Mouse (Mus musculus): Measurements from ENCODE around the gene Habp4. TPM values are rescaled to one million over a fixed set of nuclear protein-coding genes. Genes with fewer than 3 reads are reported as not detected.

Gene Habp4
- total RNA-seq (2015) (3.4 and 3.9 TPM in 2 replicates), total RNA-seq (2017) (2.4 TPM in 2 replicates)

DNA sequence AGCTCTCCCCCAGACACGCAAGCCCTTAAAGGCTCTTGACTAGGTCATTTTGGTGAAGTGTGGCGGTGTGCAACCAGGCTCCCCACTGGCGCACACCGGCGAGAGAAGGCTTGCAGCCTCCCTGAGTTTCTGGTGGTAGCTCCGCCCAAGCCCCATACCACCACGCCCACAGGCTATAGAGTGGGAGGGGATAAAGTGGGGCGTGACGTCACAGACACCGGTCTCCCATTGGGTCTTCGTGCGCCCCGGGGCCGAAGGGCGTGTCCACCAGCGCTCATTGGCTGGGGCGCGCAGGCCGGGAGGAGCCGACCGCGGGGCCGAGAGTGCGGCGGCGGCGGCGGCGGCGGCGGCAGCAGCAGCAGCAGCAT, at the start of gene Habp4:
Gene Habp4, plus strand, starts transcription at position 277 of the 368 bp plus-strand sequence.
- peak; percentile 99 for ATAC-seq (replicated peaks; ENCODE audit: poor library complexity)

- ATAC-seq (replicated peaks; ENCODE audit: poor library complexity) = no peak
Observed at GRCm38 (mm10) chr13:64117442-64117841, 44.2 kb upstream of the Habp4 start.

- peak; percentile 52; the same call in 1 of the 2 replicates for ATAC-seq (replicated peaks; ENCODE audit: poor library complexity)
Observed at GRCm38 (mm10) chr13:64120760-64121159, 40.9 kb upstream of the Habp4 start.

DNA sequence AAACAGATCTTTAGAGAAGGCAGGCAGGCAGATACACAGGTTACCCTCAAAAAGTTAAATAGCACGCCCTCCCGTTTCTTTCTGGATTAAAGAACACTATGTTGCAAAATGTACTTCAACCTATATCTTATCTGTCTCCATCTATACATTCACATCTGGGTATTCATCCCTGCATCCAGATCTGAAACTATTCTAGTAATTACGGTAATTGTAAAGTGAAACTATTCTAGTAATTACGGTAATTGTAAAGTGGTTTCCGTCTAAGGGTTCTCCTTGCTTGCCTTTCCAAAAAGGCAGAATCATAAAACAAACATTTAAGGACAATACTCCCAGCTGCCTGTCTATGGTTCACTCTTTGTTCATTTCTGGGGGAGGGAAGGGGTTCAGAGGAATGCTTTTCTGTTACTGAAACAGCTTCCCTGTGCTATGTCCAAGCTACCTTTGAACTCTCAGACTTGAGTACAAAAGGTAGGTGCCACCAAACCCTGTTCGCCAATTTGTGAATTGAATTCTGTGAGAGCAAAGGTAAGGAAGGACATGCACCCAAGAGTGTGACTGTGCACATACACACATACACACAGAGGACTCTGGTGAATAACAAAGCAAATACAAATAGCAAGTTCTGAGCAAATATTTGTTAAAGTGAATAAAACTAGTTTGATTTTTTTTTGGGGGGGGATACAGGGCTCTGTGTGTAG, 38.0 kb upstream of the Habp4 start:
- ATAC-seq (replicated peaks; ENCODE audit: poor library complexity) = no peak

DNA sequence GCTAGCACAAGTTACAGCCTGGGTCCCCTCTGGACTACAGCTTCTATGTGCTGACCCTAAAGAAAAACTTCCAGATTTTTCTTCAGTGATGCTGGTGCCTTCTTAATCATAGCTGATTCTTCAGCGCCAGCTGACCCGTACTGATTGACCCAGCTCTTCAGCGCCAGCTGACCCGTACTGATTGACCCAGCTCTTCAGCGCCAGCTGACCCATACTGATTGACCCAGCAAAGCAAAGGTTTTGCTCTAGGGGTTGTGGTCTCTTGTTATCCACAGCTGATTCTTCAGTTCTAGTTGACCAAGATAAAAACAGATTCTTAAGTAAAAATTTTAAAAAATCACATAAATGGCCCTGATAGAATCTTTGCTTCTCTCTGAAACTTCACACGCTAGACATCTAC, 36.7 kb upstream of the Habp4 start:
- no peak for ATAC-seq (replicated peaks; ENCODE audit: poor library complexity)

DNA sequence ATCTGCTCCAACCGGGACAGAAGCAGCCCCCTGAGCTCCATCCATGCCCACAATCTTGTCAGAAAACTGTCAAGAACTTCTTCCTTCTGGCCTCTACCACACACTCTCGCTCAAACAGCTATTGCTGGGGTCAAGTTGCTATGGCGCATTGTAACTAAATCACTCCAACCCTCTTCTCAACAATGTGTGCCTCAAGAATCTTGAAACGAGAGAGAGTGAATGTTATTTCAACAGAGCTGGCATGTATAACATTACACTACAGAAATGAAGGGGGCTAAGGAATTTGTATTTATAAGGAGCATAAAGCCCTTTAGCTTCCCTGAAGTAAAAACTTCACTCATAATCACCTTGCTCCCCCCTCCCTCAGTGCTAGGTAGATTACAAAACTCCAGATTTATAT, 35.3 kb upstream of the Habp4 start:
- ATAC-seq (replicated peaks; ENCODE audit: poor library complexity) = no peak

- ATAC-seq (replicated peaks; ENCODE audit: poor library complexity) = peak; percentile 78
Observed at GRCm38 (mm10) chr13:64128858-64129615, 32.6 kb upstream of the Habp4 start, which contains the start of gene Slc35d2. Gene Slc35d2, minus strand, starts transcription at chr13:64129368.

- peak; percentile 75 for ATAC-seq (replicated peaks; ENCODE audit: poor library complexity)
Observed at GRCm38 (mm10) chr13:64129616-64130375, 31.8 kb upstream of the Habp4 start.

DNA sequence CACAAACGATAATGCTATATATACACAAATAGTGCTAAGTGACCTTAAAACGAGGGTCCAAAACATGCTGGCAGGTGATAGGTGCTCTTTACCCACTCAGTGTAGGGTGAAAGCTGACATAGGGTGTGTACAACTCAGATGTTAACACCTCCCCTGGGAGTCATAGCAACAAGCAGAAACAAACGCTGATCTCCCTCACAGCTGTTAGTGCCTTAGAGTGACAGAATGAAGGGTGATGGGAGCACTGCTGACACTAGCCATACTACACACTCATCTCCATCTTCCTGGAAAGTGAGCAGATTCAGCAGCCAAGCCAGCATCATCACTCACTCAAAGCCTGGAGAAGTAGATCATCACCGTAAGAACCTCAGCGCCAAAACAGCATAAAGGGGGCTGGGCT, 11.5 kb upstream of the Habp4 start:
- no peak for ATAC-seq (replicated peaks; ENCODE audit: poor library complexity)

- peak; percentile 53 for ATAC-seq (replicated peaks; ENCODE audit: poor library complexity)
Observed at GRCm38 (mm10) chr13:64152241-64152669, 9.4 kb upstream of the Habp4 start.

DNA sequence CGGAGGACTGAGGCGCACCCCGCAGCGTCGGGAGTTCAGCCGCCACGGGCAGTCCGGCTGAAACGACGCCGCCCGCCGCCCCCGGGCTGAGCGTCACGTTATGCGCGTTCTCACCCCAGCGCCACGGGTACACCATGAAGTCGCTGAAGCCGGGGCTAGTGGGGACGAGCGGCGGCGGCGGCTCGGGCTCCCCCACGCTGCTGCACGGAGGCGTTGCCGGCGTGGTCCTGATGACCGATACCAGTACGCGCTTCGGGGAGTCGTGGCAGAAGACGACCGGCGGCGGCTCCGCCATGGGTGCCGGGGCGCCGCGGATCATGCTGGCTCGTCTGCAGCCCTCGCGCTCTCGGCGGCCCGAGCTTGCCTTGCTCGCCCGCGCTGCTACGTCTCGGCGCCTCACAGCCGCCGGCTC, 8.9 kb upstream of the Habp4 start:
- no peak for ATAC-seq (replicated peaks; ENCODE audit: poor library complexity)

GRCm38 (mm10) chr13:64153083-64153682, 8.4 kb upstream of the Habp4 start, which contains the start of gene Zfp367:
Gene Zfp367, minus strand, starts transcription at chr13:64153202.
- peak; percentile 85 for ATAC-seq (replicated peaks; ENCODE audit: poor library complexity)

DNA sequence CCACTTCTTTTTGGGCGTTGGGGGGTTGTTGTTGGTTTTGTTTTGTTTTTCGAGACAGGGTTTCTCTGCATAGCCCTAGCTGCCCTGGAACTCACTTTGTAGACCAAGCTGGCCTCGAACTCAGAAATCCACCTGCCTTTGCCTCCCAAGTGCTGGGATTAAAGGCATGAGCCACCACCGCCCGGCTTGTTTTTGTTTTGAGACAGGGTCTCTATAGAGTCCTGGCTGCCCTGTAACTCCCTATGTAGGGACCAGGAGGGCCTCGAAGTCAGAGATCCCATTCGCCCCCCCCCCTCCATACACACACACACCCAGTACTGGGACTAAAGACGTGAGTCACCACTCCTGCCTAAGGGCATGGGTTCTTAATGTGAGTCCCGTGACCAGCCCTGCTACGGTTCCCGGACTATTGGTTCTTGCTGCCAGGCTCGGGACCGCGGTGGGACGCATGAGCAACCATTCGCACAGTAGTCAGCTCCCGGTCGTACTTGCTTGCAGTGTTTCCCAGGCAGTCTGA, 7.8 kb upstream of the Habp4 start:
- peak; percentile 6; the same call in 1 of the 2 replicates for ATAC-seq (replicated peaks; ENCODE audit: poor library complexity)

GRCm38 (mm10) chr13:64154651-64155050, 7.0 kb upstream of the Habp4 start:
- ATAC-seq (replicated peaks; ENCODE audit: poor library complexity) = no peak

DNA sequence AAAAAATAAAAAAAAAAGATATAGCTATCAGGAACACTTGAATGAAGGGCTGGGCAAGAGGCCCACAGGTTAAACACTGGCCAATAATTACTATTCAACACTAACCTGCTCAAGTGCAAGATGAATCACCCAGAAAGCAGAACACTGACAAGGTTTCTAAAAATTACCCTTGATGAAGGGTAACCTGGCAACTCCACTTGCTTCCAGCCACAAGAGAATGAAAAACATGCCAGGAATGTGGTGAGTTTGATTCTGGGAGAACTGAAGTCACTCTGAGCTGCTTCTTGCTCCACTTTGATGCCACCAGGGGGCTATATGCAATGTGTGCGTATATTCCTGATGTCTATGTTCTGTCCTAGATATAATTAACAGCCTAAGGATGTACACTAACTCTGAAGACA, 6.5 kb upstream of the Habp4 start:
- ATAC-seq (replicated peaks; ENCODE audit: poor library complexity) = no peak

GRCm38 (mm10) chr13:64156966-64157365, 4.7 kb upstream of the Habp4 start:
- no peak for ATAC-seq (replicated peaks; ENCODE audit: poor library complexity)

GRCm38 (mm10) chr13:64161916-64162611, 440 bp downstream of the Habp4 start:
- ATAC-seq (replicated peaks; ENCODE audit: poor library complexity) = peak; percentile 17

- ATAC-seq (replicated peaks; ENCODE audit: poor library complexity) = no peak
Observed at GRCm38 (mm10) chr13:64162626-64163025, 1.0 kb downstream of the Habp4 start.

GRCm38 (mm10) chr13:64163147-64163715, 1.6 kb downstream of the Habp4 start:
- ATAC-seq (replicated peaks; ENCODE audit: poor library complexity) = no peak

- no peak for ATAC-seq (replicated peaks; ENCODE audit: poor library complexity)
Observed at GRCm38 (mm10) chr13:64169746-64170145, 8.1 kb downstream of the Habp4 start.

Data from megakaryocyte progenitor cell, adult 5-6 weeks (primary cell).